Mouse (Mus musculus) left cerebral cortex, adult 8-10 months (tissue): ENCODE results near the gene Nsmce3. TPM values are rescaled to one million over a fixed set of nuclear protein-coding genes. Genes with fewer than 3 reads are reported as not detected.

Experiments used
- DNase-seq, 2 experiments: peaks; one replicate each; pipeline ENCODE4 v3.0.0; 2022; ENCODE audit warnings: low spot score in 2 of 2
- total RNA-seq, 4 experiments: library from RNA; stranded (reverse); gene quantifications; 2 replicates each; pipeline ENCODE4 v1.2.4; 2022

The Nsmce3 gene
- total RNA-seq, result 10 to 100 TPM; 10.9 to 12.4 (median 11.6) TPM

- peak; percentile 88 to 95 for DNase-seq
These were observed at the start of gene Nsmce3 for GRCm38 (mm10) chr7:64872743-64873241. Gene Nsmce3, minus strand, starts transcription at chr7:64872997.

GRCm38 (mm10) chr7:64921189-64921588, 48.4 kb upstream of the Nsmce3 start:
- no peak for DNase-seq

DNA sequence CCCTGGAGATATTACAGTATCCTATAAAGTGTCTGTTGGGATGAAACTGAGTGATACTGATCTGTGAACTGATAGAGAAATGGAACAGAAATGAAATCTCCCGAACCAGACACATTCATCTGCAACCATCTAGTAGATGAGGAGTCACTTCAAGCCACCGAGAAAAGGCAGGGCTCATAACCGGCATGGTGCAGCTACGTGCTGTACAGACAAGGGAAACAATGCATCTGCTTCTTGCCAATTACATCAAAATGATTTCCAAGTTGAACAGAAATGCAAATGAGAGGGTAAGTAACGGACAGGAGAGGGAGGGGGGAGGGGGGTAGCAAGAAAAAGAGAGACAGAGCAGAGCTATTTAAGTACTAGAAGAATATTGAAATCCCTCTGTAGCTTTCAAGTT, 47.9 kb upstream of the Nsmce3 start:
- no peak for DNase-seq

- DNase-seq, result no peak
These were observed 43.9 kb upstream of the Nsmce3 start for GRCm38 (mm10) chr7:64916654-64917053.

DNA sequence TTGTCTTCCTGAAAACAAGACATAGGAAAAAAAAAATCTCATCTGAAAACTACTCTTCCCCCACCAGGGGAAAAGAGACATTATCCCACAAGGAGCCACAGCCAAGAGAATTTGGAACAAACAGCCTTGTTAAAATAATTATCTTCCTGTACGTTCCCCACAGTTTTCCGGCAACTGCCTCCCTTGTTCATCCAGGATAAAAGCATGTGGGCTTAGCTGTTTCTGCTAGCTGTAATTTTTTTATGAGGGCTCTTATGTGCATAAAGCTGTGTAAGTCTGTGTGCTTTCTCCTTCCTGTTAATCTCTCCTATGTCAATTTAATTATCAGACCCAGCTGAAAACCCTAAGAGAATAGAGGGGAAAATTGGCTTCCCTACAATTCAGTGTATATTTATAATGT, 42.3 kb upstream of the Nsmce3 start:
- no peak for DNase-seq

DNA sequence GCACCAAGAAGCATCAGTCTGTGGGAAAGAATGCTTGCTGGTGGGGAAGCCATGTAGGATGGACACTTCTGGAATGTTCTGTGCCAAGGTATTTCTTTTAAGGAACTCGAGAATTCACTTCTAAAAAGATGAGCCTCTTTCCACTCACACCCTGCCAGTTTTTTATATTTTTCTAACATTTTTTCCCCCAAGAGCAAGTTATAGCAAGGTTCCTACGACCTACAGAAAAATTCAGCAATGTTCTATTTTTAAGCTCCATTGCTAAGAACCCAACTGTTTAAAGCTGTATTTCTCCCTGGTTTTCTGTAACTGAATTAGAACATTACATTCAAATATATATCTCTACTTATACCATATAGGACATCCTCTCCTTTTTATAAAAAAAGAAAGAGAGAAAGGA, 39.1 kb upstream of the Nsmce3 start:
- no peak for DNase-seq

GRCm38 (mm10) chr7:64910208-64910607, 37.4 kb upstream of the Nsmce3 start:
- DNase-seq, result no peak

DNA sequence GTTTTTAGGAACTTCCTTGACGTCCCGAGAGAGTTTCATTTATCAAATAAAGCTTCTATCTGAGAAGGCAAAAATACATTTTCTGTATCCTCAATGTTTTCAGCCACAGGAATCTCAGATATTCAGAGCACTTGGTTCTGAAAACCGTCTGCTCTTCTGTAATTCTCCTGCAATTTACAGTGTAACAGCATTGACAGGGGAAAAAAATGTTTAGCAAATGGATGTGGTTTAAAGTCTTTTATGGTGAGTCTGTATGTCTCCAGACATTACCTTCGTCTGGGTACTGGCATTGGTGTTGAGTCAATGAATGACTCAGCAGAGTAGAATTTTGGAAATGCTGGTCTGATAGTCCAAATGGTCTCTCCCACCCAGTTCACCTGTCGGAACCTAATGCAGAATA, 34.2 kb upstream of the Nsmce3 start:
- DNase-seq, result no peak

GRCm38 (mm10) chr7:64905506-64905905, 32.7 kb upstream of the Nsmce3 start:
- DNase-seq, result no peak

- DNase-seq, result no peak
These were observed 27.5 kb upstream of the Nsmce3 start for GRCm38 (mm10) chr7:64900249-64900648.

GRCm38 (mm10) chr7:64896587-64896986, 23.8 kb upstream of the Nsmce3 start:
- DNase-seq, result no peak

DNA sequence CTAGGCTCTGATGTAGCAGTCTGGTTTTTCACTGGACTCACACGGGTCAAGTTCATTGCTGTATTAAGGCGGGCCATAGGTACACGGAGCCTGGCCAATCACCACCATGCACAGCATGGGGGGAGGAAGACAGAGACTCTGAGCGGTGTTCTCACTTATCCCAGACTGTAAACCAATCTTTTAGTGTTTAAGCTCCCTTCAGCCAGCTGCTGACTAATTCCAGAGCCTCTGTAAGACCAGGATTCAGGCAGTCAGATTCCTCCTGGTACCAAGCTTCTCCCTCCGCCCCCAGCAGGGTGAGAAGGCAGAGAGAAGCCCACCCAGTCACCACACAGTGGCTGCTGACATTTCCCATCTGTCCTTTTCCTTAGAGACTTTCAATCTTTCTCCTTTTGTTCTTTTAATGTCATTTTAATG, 22.9 kb upstream of the Nsmce3 start:
- DNase-seq, result no peak

GRCm38 (mm10) chr7:64891139-64891538, 18.3 kb upstream of the Nsmce3 start:
- no peak for DNase-seq

GRCm38 (mm10) chr7:64889919-64890318, 17.1 kb upstream of the Nsmce3 start:
- DNase-seq, result peak in 1 of 2 experiments; percentile 53

GRCm38 (mm10) chr7:64884187-64884862, 11.5 kb upstream of the Nsmce3 start:
- DNase-seq, result no peak

- no peak for DNase-seq
These were observed 9.4 kb upstream of the Nsmce3 start for GRCm38 (mm10) chr7:64882243-64882642.

- no peak for DNase-seq
These were observed 8.6 kb upstream of the Nsmce3 start for GRCm38 (mm10) chr7:64881387-64881786.

DNA sequence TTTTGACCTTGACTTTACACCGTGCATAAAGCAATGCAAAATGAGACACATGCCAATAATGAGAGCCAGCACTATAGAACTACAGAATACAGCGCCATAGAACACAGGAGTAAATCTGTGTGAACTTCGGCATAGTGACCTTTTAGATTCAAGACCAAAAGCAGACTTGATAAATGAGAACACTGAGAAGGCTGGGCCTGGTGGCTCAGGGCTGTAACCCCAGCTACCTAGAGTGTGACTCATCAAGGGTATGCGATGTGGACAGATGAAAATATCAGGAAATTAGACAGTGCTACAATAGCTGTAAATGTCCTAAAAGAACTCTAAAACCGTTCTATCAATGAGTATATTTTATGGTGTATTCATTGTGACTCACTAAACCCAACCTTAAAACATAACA, 7.6 kb upstream of the Nsmce3 start:
- DNase-seq, result no peak

DNA sequence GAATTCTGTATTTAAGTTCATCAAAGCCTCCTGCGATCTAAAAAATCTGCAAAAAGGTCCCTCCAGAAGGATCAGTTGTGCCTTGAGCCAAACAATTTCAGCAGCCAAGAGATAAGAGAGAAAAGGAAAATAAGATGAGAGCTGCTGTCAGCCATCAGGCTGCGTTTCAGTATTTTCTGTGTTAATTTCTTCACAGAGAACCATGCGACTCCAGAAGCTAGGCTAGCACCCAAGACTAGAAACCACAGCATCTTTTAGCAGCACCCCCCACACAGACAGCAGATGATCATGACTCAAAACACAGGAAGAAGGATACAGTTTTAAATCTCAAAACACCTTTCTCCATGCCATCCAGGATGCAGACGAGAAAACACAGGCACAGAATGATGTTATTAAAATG, 2.1 kb upstream of the Nsmce3 start:
- DNase-seq, result peak in 1 of 2 experiments; percentile 49

DNA sequence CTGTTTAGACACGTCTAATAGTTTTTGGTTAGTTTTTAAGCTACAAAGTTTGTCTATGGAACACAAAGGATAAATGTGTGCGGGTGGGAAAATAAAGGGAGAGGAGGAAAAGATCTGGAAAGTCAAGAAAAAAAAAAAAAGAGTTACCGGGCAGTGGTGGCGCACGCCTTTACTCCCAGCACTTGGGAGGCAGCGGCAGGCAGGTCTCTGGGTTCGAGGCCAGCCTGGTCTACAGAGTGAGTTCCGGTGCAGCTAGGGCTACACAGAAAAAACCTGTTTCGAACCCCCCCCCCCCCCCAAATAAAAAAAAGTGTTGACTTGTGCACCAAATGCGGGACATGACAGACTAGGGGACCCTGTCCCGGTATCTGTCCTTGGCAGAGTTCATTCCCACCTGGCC, 469 bp upstream of the Nsmce3 start:
- no peak for DNase-seq

DNA sequence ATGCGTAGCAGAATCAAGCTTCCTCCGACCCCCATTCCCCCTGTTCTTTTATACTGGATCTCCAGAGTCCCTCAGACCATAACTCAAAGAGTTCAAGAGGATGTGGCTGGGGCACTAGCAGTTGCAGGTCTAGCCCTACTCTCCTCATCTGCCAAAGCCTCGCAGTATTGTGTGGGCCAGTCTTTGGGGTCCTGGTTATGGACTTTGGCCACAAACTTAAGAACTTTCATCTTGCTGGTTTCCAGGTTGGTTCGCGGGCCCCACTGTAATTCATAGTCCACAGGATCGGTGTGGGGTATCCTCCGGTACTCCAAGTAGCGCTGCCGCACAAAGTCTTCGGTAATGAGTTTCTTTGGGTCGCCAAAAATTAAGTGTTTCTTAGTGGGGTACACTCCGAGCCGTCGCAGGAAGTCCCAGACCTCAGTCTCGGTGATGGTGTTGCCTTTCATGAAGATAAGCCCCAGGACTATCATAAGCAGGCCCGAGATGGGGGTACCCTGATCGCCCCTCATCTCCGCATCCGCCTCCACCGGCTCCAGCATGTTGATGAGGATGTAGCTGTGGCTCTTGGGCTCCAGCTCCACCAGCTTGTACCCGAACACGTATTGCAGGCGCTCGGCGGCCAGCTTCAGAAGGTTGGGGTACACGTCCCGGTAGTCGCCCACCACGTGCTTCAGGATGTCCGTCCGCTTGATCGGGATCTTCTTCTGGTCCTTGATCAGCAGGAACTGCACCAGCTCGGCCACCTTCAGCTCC, 632 bp downstream of the Nsmce3 start:
- no peak for DNase-seq

DNA sequence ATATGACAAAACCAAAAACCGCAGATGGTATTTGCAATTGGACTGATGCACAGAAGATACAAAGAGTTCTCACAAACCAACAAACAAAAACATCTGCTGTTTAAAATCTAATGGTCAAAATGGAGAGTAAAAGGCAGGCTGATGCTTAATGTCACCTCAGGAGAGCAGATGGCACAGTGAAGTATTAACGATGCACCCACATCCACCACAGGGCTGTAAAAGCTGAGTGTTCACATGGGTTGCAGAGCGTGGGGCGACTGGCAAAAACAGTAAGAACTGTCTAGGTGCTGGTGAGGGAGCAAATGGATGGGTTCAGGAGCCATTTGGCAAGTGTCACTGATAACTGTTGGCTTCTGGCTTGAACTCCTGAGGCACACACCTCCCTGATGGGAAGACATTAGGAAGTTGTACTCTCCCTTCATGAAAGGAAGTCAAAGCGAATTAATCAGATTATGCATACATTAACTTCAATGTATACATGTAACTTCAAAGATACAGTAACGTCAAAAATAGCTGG, 3.2 kb downstream of the Nsmce3 start:
- no peak for DNase-seq

- no peak for DNase-seq
These were observed 9.3 kb downstream of the Nsmce3 start for GRCm38 (mm10) chr7:64863538-64863937.
